Mouse (Mus musculus): Measurements from ENCODE around the gene Gtdc1.
"Not testable (repeated sequence)": the region's sequence is repeated elsewhere in the genome, so short reads cannot be mapped to it uniquely, and the experiment has no call there.

Gene Gtdc1

GRCm38 (mm10) chr2:44780961-44781360 is 146.5 kb downstream of the Gtdc1 start:
- DNase-seq (ENCODE audit: low read depth, low spot score), result no peak

GRCm38 (mm10) chr2:44763898-44764297 is 163.6 kb downstream of the Gtdc1 start:
- DNase-seq (ENCODE audit: low read depth, low spot score), result no peak

- DNase-seq (ENCODE audit: low read depth, low spot score), result peak; percentile 18
Measured at GRCm38 (mm10) chr2:44736618-44737017, 190.8 kb downstream of the Gtdc1 start.

- DNase-seq (ENCODE audit: low read depth, low spot score), result no peak
Measured at GRCm38 (mm10) chr2:44721461-44721860, 206.0 kb downstream of the Gtdc1 start.

GRCm38 (mm10) chr2:44705883-44706615 is 221.4 kb downstream of the Gtdc1 start:
- peak; percentile 59 for DNase-seq (ENCODE audit: low read depth, low spot score)

- no peak for DNase-seq (ENCODE audit: low read depth, low spot score)
Measured at GRCm38 (mm10) chr2:44700276-44700675, 227.2 kb downstream of the Gtdc1 start.

- peak; percentile 40 for DNase-seq (ENCODE audit: low read depth, low spot score)
Measured at GRCm38 (mm10) chr2:44696441-44696840, 231.0 kb downstream of the Gtdc1 start.

- DNase-seq (ENCODE audit: low read depth, low spot score), result no peak
Measured at GRCm38 (mm10) chr2:44693898-44694297, 233.6 kb downstream of the Gtdc1 start.

- DNase-seq (ENCODE audit: low read depth, low spot score), result peak; percentile 36
Measured at GRCm38 (mm10) chr2:44664049-44664448, 263.4 kb downstream of the Gtdc1 start.

- peak; percentile 13 for DNase-seq (ENCODE audit: low read depth, low spot score)
Measured at GRCm38 (mm10) chr2:44659870-44660269, 267.6 kb downstream of the Gtdc1 start.

- DNase-seq (ENCODE audit: low read depth, low spot score), result no peak
Measured at GRCm38 (mm10) chr2:44659011-44659410, 268.4 kb downstream of the Gtdc1 start.

- DNase-seq (ENCODE audit: low read depth, low spot score), result no peak
Measured at GRCm38 (mm10) chr2:44648537-44648936, 278.9 kb downstream of the Gtdc1 start.

- no peak for DNase-seq (ENCODE audit: low read depth, low spot score)
Measured at GRCm38 (mm10) chr2:44646398-44646797, 281.1 kb downstream of the Gtdc1 start.

- DNase-seq (ENCODE audit: low read depth, low spot score), result peak; percentile 23
Measured at GRCm38 (mm10) chr2:44639370-44639769, 288.1 kb downstream of the Gtdc1 start.

GRCm38 (mm10) chr2:44638157-44638556 is 289.3 kb downstream of the Gtdc1 start:
- no peak for DNase-seq (ENCODE audit: low read depth, low spot score)

GRCm38 (mm10) chr2:44633971-44634370 is 293.5 kb downstream of the Gtdc1 start:
- DNase-seq (ENCODE audit: low read depth, low spot score), result no peak

- DNase-seq (ENCODE audit: low read depth, low spot score), result no peak
Measured at GRCm38 (mm10) chr2:44633064-44633463, 294.4 kb downstream of the Gtdc1 start.

- DNase-seq (ENCODE audit: low read depth, low spot score), result no peak
Measured at GRCm38 (mm10) chr2:44632584-44632983, 294.9 kb downstream of the Gtdc1 start.

GRCm38 (mm10) chr2:44631064-44631463 is 296.4 kb downstream of the Gtdc1 start:
- DNase-seq (ENCODE audit: low read depth, low spot score), result no peak

GRCm38 (mm10) chr2:44628778-44629177 is 298.7 kb downstream of the Gtdc1 start:
- no peak for DNase-seq (ENCODE audit: low read depth, low spot score)

GRCm38 (mm10) chr2:44625154-44625553 is 302.3 kb downstream of the Gtdc1 start:
- DNase-seq (ENCODE audit: low read depth, low spot score), result no peak

- DNase-seq (ENCODE audit: low read depth, low spot score), result peak; percentile 72
Measured at GRCm38 (mm10) chr2:44622471-44622870, 305.0 kb downstream of the Gtdc1 start.

- DNase-seq (ENCODE audit: low read depth, low spot score), result not testable (repeated sequence)
Measured at GRCm38 (mm10) chr2:44599653-44600052, 327.8 kb downstream of the Gtdc1 start.

GRCm38 (mm10) chr2:44594276-44594675 is 333.2 kb downstream of the Gtdc1 start:
- no peak for DNase-seq (ENCODE audit: low read depth, low spot score)

Measured in telencephalon, adult 2 months (tissue).